Mouse (Mus musculus): Measurements from ENCODE around the gene Stil. TPM values are rescaled to one million over a fixed set of nuclear protein-coding genes. Genes with fewer than 3 reads are reported as not detected.

The Stil gene
- total RNA-seq, 2 experiments from 2014 or later, result 10.4 to 12.6 TPM

- DNase-seq, result no peak
Measured at GRCm38 (mm10) chr4:115083031-115083430, 83.1 kb downstream of the Stil start.

GRCm38 (mm10) chr4:115085522-115086095, 85.7 kb downstream of the Stil start:
- peak; percentile 75 for DNase-seq

DNA sequence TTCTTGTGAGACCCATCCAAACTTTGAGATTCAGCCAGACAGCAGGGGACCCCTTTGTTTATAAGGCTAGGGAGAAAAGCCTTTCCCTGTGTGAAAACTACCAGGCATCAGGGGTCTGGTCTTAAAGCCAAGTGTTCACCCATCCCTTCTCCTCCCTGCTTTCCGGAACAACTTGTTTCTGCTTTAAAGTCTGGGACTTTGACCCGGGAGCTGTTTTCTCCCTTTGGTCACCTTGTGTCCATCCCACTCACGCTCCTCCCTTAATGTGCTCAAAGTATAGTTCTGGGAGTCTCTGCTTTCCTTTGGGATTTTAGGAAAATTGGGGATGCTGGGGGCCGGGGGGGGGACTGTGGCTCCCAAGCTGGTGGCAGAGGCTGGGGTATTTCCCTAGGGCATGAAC, 86.3 kb downstream of the Stil start:
- DNase-seq, result no peak

GRCm38 (mm10) chr4:115086763-115087415, 86.9 kb downstream of the Stil start:
- DNase-seq, result no peak

- no peak for DNase-seq
Measured at GRCm38 (mm10) chr4:115088611-115089338, 88.8 kb downstream of the Stil start, which contains the start of gene Pdzk1ip1. Gene Pdzk1ip1 (plus strand): TSS chr4:115088708.

DNA sequence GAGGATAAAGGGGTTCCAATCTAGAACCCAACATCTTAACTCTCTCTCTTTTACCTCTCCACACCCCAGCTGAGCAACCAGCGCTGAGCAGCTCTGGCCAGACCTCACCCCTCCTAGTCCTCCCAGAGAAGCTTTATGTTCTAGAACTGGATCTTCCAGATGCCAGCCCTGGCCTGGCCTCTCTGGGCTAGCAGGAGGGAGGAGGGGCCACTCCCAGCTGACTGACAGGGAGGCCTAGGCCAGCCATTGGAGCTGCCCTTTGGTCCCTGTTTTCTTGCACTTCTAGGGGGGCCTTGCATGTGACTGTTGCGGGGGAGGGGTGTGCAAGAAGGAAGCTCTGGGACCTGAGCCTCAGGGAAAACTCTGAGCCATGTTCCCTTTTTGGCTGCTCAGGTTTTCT, 90.6 kb downstream of the Stil start:
- DNase-seq, result no peak

- DNase-seq, result no peak
Measured at GRCm38 (mm10) chr4:115091806-115092205, 91.8 kb downstream of the Stil start.

Other genes starting within 250 kb of the Stil start
- gene Gm12830, start 178.4 kb upstream of the Stil start, total RNA-seq (2021), result not detected
- under 1 TPM; 0.45 to 0.59 TPM for gene Foxd2, start 91.3 kb upstream of the Stil start, total RNA-seq (2021)
- gene Foxe3, start 74.1 kb upstream of the Stil start, total RNA-seq (2021), result not detected
- gene Cmpk1, start 12.9 kb upstream of the Stil start, total RNA-seq (2021), result 10 to 100 TPM; 52.1 to 56.5 TPM
- gene Tal1, start 56.3 kb downstream of the Stil start, total RNA-seq (2021), result 1 to 10 TPM; 5.5 to 7.0 TPM
- under 1 TPM; 0.72 to 0.93 TPM for gene Pdzk1ip1, start 88.5 kb downstream of the Stil start, total RNA-seq (2021)
- gene Cyp4x1, start 134.1 kb downstream of the Stil start, total RNA-seq (2021), result not detected
- gene Cyp4a29, start 241.9 kb downstream of the Stil start, total RNA-seq (2021), result not detected

All from heart, postnatal 4 days (tissue).